Mouse (Mus musculus): ENCODE measurements around the gene Vsig8. TPM values are rescaled to one million over a fixed set of nuclear protein-coding genes. Genes with fewer than 3 reads are reported as not detected.

Vsig8 gene
- polyA plus RNA-seq, 1 experiment from 2014 or later = 0.75 TPM

GRCm38 (mm10) chr1:172546062-172546461 is 9.7 kb upstream of the Vsig8 start:
- Histone ChIP-seq H3K4me2 (replicated peaks) (no peak overlapping the region), H3K9ac (no peak overlapping the region), H3K9me3 (ENCODE audit: control insufficient read depth, low read length) (no peaks in the 10 kb centered on the region), H3K4me1 (replicated peaks; ENCODE audit: control insufficient read depth, insufficient read depth, low read length) (peaks cover 19% of the 10 kb centered on the region), H3K36me3 (replicated peaks; ENCODE audit: control insufficient read depth, insufficient read depth) (no peaks in the 10 kb centered on the region), H3K27ac (no peak overlapping the region), H3K27me3 (ENCODE audit: control insufficient read depth, insufficient read depth, low read length) (no peaks in the 10 kb centered on the region; the same call in 1 of the 2 replicates), H3K4me3 (replicated peaks; ENCODE audit: low read length) (no peak overlapping the region)
- DNase-seq (ENCODE audit: low spot score) (no peak), ATAC-seq (ENCODE audit: low FRiP score) (no peak)
- WGBS = 84% methylated on average over 4 of the region's 4 CpGs

- Histone ChIP-seq H3K27me3 (ENCODE audit: control insufficient read depth, insufficient read depth, low read length) (no peaks in the 10 kb centered on the region; the same call in 1 of the 2 replicates), H3K4me3 (replicated peaks; ENCODE audit: low read length) (no peak overlapping the region), H3K27ac (no peak overlapping the region), H3K4me1 (replicated peaks; ENCODE audit: control insufficient read depth, insufficient read depth, low read length) (peaks cover 23% of the 10 kb centered on the region), H3K9me3 (ENCODE audit: control insufficient read depth, low read length) (no peaks in the 10 kb centered on the region), H3K9ac (no peak overlapping the region), H3K4me2 (replicated peaks) (no peak overlapping the region), H3K36me3 (replicated peaks; ENCODE audit: control insufficient read depth, insufficient read depth) (no peaks in the 10 kb centered on the region)
- DNase-seq (ENCODE audit: low spot score) (no peak), ATAC-seq (ENCODE audit: low FRiP score) (no peak)
- WGBS = 53% methylated on average over 7 of the region's 7 CpGs
Observed at GRCm38 (mm10) chr1:172548501-172548900, 7.2 kb upstream of the Vsig8 start.

GRCm38 (mm10) chr1:172549314-172549713 is 6.4 kb upstream of the Vsig8 start:
- Histone ChIP-seq H3K9me3 (ENCODE audit: control insufficient read depth, low read length) (no peaks in the 10 kb centered on the region), H3K36me3 (replicated peaks; ENCODE audit: control insufficient read depth, insufficient read depth) (no peaks in the 10 kb centered on the region), H3K4me1 (replicated peaks; ENCODE audit: control insufficient read depth, insufficient read depth, low read length) (peaks cover 23% of the 10 kb centered on the region), H3K4me2 (replicated peaks) (peak overlapping the region; percentile 62), H3K4me3 (replicated peaks; ENCODE audit: low read length) (no peak overlapping the region), H3K27me3 (ENCODE audit: control insufficient read depth, insufficient read depth, low read length) (no peaks in the 10 kb centered on the region; the same call in 1 of the 2 replicates), H3K9ac (no peak overlapping the region), H3K27ac (no peak overlapping the region)
- 14% methylated on average over 2 of the region's 2 CpGs for WGBS
- DNase-seq (ENCODE audit: low spot score) (no peak), ATAC-seq (ENCODE audit: low FRiP score) (no peak)

GRCm38 (mm10) chr1:172549717-172550116 is 6.0 kb upstream of the Vsig8 start:
- Histone ChIP-seq H3K9ac (peak overlapping the region; percentile 63), H3K27ac (no peak overlapping the region)

GRCm38 (mm10) chr1:172550551-172550951 is 5.2 kb upstream of the Vsig8 start:
- DNase-seq (ENCODE audit: low spot score) (peak; percentile 57), ATAC-seq (ENCODE audit: low FRiP score) (peak; percentile 83)
- Histone ChIP-seq H3K4me1 (replicated peaks; ENCODE audit: control insufficient read depth, insufficient read depth, low read length) (peaks cover 23% of the 10 kb centered on the region), H3K9me3 (ENCODE audit: control insufficient read depth, low read length) (no peaks in the 10 kb centered on the region), H3K9ac (peak overlapping the region; percentile 63), H3K27ac (peak overlapping the region; percentile 49; the same call in 1 of the 2 replicates), H3K36me3 (replicated peaks; ENCODE audit: control insufficient read depth, insufficient read depth) (no peaks in the 10 kb centered on the region), H3K27me3 (ENCODE audit: control insufficient read depth, insufficient read depth, low read length) (no peaks in the 10 kb centered on the region; the same call in 1 of the 2 replicates), H3K4me2 (replicated peaks) (peak overlapping the region; percentile 62), H3K4me3 (replicated peaks; ENCODE audit: low read length) (peak overlapping the region; percentile 40)
- 1% methylated on average over 8 of the region's 8 CpGs for WGBS

More at GRCm38 (mm10) chr1:172549717-172550116, 6.0 kb upstream of the Vsig8 start:
- peak overlapping the region; percentile 62 for H3K4me2 ChIP-seq (replicated peaks)
- DNase-seq (ENCODE audit: low spot score) = no peak
- peaks cover 23% of the 10 kb centered on the region for H3K4me1 ChIP-seq (replicated peaks; ENCODE audit: control insufficient read depth, insufficient read depth, low read length)
- 3% methylated on average over 8 of the region's 8 CpGs for WGBS
- ATAC-seq (ENCODE audit: low FRiP score) = no peak
- no peaks in the 10 kb centered on the region for H3K9me3 ChIP-seq (ENCODE audit: control insufficient read depth, low read length)
- H3K36me3 ChIP-seq (replicated peaks; ENCODE audit: control insufficient read depth, insufficient read depth) = no peaks in the 10 kb centered on the region
- no peaks in the 10 kb centered on the region; the same call in 1 of the 2 replicates for H3K27me3 ChIP-seq (ENCODE audit: control insufficient read depth, insufficient read depth, low read length)
- H3K4me3 ChIP-seq (replicated peaks; ENCODE audit: low read length) = peak overlapping the region; percentile 40

GRCm38 (mm10) chr1:172551009-172551408 is 4.7 kb upstream of the Vsig8 start:
- WGBS = 50% methylated on average over 7 of the region's 7 CpGs
- H3K27ac ChIP-seq = no peak overlapping the region
- ATAC-seq (ENCODE audit: low FRiP score) = no peak

GRCm38 (mm10) chr1:172552623-172553022 is 3.1 kb upstream of the Vsig8 start:
- H3K4me1 ChIP-seq (replicated peaks; ENCODE audit: control insufficient read depth, insufficient read depth, low read length) = peaks cover 23% of the 10 kb centered on the region
- ATAC-seq (ENCODE audit: low FRiP score) (no peak), DNase-seq (ENCODE audit: low spot score) (no peak)
- no peaks in the 10 kb centered on the region for H3K9me3 ChIP-seq (ENCODE audit: control insufficient read depth, low read length)
- WGBS = 52% methylated on average over 1 of the region's 1 CpGs
- no peaks in the 10 kb centered on the region; the same call in 1 of the 2 replicates for H3K27me3 ChIP-seq (ENCODE audit: control insufficient read depth, insufficient read depth, low read length)
- H3K4me3 ChIP-seq (replicated peaks; ENCODE audit: low read length) = no peak overlapping the region
- no peak overlapping the region for H3K9ac ChIP-seq
- H3K36me3 ChIP-seq (replicated peaks; ENCODE audit: control insufficient read depth, insufficient read depth) = no peaks in the 10 kb centered on the region
- no peak overlapping the region for H3K4me2 ChIP-seq (replicated peaks)
- no peak overlapping the region for H3K27ac ChIP-seq

More at GRCm38 (mm10) chr1:172551009-172551408, 4.7 kb upstream of the Vsig8 start:
- H3K4me1 ChIP-seq (replicated peaks; ENCODE audit: control insufficient read depth, insufficient read depth, low read length) = peaks cover 23% of the 10 kb centered on the region
- no peaks in the 10 kb centered on the region for H3K36me3 ChIP-seq (replicated peaks; ENCODE audit: control insufficient read depth, insufficient read depth)
- no peaks in the 10 kb centered on the region for H3K9me3 ChIP-seq (ENCODE audit: control insufficient read depth, low read length)
- no peaks in the 10 kb centered on the region; the same call in 1 of the 2 replicates for H3K27me3 ChIP-seq (ENCODE audit: control insufficient read depth, insufficient read depth, low read length)
- peak overlapping the region; percentile 63; the same call in 1 of the 2 replicates for H3K9ac ChIP-seq
- H3K4me2 ChIP-seq (replicated peaks) = peak overlapping the region; percentile 62
- peak overlapping the region; percentile 40 for H3K4me3 ChIP-seq (replicated peaks; ENCODE audit: low read length)
- no peak for DNase-seq (ENCODE audit: low spot score)

- H3K4me3 ChIP-seq (replicated peaks; ENCODE audit: low read length) = peak overlapping the region; percentile 64
- peak overlapping the region; percentile 82 for H3K9ac ChIP-seq
- peak; percentile 93 for ATAC-seq (ENCODE audit: low FRiP score)
- under 1% methylated on average over 54 of the region's 66 CpGs for WGBS
- no peaks in the 10 kb centered on the region for H3K9me3 ChIP-seq (ENCODE audit: control insufficient read depth, low read length)
- peak; percentile 85 for DNase-seq (ENCODE audit: low spot score)
- H3K4me2 ChIP-seq (replicated peaks) = peak overlapping the region; percentile 91
- no peak overlapping the region for H3K27ac ChIP-seq
- H3K4me1 ChIP-seq (replicated peaks; ENCODE audit: control insufficient read depth, insufficient read depth, low read length) = peaks cover 14% of the 10 kb centered on the region
- H3K36me3 ChIP-seq (replicated peaks; ENCODE audit: control insufficient read depth, insufficient read depth) = no peaks in the 10 kb centered on the region
- H3K27me3 ChIP-seq (ENCODE audit: control insufficient read depth, insufficient read depth, low read length) = peaks cover 26% of the 10 kb centered on the region
Observed at GRCm38 (mm10) chr1:172562641-172563464, 7.1 kb downstream of the Vsig8 start.

GRCm38 (mm10) chr1:172563465-172563828 is 7.7 kb downstream of the Vsig8 start:
- Histone ChIP-seq H3K27ac (no peak overlapping the region), H3K4me1 (replicated peaks; ENCODE audit: control insufficient read depth, insufficient read depth, low read length) (peaks cover 14% of the 10 kb centered on the region), H3K9me3 (ENCODE audit: control insufficient read depth, low read length) (no peaks in the 10 kb centered on the region), H3K4me2 (replicated peaks) (peak overlapping the region; percentile 91), H3K27me3 (ENCODE audit: control insufficient read depth, insufficient read depth, low read length) (peaks cover 26% of the 10 kb centered on the region), H3K4me3 (replicated peaks; ENCODE audit: low read length) (peak overlapping the region; percentile 64), H3K36me3 (replicated peaks; ENCODE audit: control insufficient read depth, insufficient read depth) (no peaks in the 10 kb centered on the region), H3K9ac (peak overlapping the region; percentile 82)
- ATAC-seq (ENCODE audit: low FRiP score) = no peak
- no peak for DNase-seq (ENCODE audit: low spot score)
- 3% methylated on average over 10 of the region's 10 CpGs for WGBS
